Mouse (Mus musculus): Measurements from ENCODE around the gene Twsg1.

Twsg1 gene

GRCm38 (mm10) chr17:65937671-65938070 lies 13.4 kb downstream of the Twsg1 start:
- in situ Hi-C loops (cut with MboI), result no loop called here

DNA sequence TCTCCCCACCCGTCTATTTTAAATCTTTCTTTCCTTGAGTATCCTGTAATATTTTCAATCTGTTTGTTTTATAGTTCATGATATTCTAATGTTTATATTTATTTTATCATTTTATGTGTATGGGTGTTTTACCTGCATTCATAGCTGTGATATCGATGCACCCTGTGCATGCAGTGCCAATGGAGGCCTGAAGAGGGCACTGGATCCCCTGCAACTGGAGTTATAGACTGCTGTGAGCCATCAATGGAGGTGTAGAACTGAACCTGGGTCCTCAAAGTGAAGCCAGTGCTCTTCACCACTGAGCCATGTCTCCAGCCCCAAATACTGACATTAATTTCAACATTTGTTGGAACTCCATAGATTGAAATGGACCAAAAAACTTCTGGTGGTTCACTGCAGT lies 17.3 kb downstream of the Twsg1 start:
- in situ Hi-C loops (cut with MboI), result no loop called here

GRCm38 (mm10) chr17:65931525-65931924 lies 19.5 kb downstream of the Twsg1 start:
- in situ Hi-C loops (cut with MboI), result no loop called here

GRCm38 (mm10) chr17:65930960-65931359 lies 20.1 kb downstream of the Twsg1 start:
- in situ Hi-C loops (cut with MboI), result no loop called here

DNA sequence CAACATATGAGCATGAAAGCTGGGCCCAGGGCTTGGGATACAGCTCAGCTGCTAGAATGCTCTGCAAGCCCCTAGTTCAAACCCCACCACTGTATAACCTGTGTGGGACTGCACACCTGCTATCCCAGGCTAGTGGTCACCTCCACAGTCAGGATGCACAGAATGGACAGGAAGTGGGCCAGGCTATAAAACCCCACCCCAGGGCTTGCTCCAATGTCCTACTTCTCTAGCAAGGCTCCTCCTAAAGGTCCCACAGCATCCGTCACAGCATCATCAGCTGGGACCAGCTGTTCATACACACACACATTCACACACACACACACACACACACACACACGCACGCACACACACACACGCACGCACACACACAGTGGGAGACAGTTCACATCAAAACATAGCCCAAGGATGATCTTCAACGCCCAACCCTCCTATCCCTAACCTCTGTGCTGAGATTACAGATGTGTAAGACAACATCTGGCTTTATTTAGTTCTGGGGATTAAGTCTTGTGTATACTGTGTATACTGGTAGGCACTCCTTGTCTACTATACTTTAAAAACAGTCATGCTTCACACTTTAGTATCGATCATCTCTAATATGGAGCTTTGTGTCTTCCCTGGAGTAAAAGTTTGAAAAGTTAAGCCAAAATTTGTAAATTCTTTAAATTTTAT lies 20.7 kb downstream of the Twsg1 start:
- in situ Hi-C loops (cut with MboI), result no loop called here

DNA sequence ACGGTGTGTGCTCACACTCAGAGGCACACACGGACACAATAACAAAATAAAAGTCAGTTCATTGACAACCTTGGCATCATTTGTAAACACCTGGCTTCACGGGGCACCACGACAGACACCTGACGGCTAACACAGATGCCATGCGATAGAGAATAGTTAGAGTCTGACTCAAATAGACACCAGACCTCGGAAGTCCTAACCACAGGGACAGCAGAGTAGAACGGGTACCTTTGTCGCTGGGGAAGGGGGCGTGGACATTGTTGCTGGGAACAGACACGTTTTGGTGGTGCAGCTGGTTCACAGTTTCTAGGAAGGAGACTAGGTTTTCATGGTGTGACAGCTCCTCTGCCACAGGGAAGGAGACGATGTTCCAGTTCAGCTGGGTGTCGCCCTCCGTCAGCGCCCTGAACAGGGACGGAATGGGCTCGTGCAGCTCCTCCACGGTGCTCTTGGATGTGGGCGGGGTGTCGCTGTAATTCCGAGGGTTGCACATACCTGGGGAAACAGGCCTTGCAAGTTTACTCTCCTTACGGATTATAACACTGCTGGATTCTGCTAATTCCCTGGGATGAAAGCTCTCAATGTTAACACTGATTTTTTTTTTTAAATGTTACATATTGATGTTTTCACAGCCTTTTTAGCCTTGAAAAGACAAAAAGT lies 21.6 kb downstream of the Twsg1 start:
- in situ Hi-C loops (cut with MboI), result no loop called here

DNA sequence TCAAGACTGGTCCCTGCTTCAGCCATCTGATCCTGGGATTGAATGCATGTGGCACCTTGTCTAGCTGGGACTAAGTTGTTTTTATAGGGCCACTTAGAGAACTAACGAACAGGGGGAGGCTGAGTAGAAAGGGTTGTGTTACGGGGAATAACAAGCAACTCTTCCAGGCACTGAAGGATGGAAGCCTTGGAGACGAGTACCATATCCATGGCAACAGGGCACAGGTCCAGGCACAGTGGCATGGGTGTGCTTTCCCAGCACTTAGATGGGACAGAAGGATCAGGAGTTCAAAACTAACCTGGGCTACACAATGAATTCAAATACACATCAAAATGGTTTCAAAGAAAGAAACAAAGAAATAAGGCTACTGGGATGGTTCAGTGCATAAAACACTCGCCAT lies 23.9 kb downstream of the Twsg1 start:
- in situ Hi-C loops (cut with MboI), result no loop called here

GRCm38 (mm10) chr17:65924218-65924617 lies 26.8 kb downstream of the Twsg1 start:
- in situ Hi-C loops (cut with MboI), result no loop called here

DNA sequence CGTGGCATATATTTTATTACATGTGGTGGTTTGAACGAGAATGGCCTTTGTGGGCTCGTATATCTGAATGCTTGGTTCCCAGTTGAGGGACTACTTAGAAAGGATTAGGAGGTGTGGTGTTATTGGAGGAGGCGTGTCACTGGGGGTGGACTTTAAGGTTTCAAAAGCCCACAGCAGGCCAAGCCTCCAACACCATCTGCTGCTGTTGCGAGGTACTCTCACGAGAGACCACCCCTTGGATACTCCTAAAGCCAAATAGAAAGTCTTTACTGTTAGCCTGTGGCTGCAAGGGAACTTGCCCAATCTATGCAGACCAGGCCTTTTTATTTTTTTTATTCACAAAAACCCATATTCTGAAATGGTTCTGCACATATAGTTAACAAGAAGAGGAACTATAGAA lies 29.1 kb downstream of the Twsg1 start:
- in situ Hi-C loops (cut with MboI), result no loop called here

DNA sequence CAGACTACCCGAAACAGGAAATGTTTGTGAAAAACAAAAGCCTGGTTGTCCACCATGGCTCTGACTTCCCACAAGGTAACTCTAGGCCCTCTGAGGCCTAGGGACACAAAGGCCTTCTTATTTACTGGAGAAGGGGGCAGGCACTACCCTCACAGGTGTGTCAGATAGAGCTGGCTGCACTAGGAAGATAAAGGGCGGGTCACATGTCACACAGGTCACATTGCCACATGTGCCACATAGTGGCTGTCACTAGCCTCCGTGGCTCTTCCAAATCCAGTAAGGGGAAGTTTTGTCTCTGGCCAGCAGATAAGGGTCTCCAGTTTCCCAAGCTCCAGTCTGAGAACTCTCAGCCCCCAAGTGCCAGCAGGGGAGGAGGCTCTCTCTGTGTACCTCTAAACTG lies 31.8 kb downstream of the Twsg1 start:
- in situ Hi-C loops (cut with MboI), result no loop called here

GRCm38 (mm10) chr17:65916135-65916668 lies 34.8 kb downstream of the Twsg1 start:
- in situ Hi-C loops (cut with MboI), result no loop called here

DNA sequence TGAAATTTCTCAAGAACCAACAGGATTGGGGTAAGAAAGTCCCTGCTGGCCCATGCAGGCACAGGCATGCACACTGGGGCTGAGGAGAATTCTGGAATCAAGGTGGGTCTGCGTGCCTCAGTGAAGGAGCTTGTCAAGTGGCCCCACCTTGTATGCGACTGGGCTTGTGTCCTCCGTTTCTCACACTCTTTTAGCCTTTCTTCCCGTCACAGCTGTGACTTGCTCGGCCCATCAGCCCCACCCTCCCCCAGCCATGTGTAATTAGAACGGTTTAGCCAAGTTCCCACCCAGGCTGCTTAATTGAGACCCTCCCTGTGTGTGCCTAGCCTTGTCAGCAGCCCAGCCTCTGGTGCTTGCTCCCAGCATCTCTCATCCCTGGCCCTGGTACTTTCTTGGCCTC lies 36.9 kb downstream of the Twsg1 start:
- in situ Hi-C loops (cut with MboI), result no loop called here

GRCm38 (mm10) chr17:65912202-65912601 lies 38.8 kb downstream of the Twsg1 start:
- in situ Hi-C loops (cut with MboI), result no loop called here

DNA sequence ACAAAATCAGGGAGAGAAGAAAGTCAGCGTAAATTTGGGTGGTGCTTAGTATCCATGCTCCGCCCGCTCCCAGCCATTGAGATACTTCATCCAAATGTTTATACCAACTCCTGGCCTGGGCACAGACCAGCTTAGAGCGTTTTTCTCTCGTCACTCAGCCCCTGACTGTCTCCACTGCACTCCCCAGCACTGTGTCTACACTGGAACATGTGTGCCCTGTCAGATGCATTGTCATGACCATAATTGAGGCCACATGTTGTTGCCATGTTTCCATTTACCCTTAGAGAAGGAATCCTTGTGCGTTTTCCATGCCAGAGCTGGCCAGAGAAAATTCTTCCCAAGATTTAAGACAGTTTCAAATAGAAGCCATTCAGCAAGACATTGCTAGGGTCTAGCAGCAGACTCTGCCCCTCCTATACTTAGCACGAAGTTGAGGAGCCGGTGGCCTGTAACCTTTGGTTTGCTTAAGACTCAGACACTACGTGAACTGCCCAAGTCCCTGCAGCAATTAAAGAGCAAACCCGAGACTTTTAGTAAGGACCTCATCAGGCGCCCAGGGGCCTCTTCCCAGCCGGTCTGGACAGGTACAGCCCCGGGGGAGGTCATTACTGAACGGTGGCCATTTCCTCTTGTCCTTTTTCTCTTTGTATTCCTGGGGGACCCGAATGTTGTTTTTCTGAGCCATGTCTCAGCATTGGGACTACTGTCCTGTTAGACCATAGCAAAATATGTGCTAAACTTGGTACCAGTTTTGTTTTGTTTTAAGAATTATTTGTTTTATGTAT lies 39.5 kb downstream of the Twsg1 start:
- in situ Hi-C loops (cut with MboI), result no loop called here

DNA sequence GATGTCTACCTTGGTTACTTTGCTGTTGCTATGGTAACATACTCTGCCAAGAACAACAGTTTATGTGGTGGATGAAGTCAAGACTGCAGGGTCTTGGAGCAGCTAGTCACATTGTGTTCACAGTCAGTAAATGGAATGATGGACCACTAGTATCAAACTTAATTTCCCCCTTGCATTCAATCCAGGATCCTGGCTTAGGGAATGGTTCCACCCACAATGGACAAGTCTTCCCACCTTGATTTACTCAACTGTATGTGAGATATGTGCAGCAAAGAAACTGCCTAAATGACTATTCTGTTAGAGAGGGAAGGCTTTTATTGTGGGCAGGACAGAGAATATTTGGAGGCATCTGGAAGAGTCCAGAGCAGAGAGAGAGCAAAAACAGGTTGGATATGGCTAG lies 42.8 kb downstream of the Twsg1 start:
- in situ Hi-C loops (cut with MboI), result no loop called here

GRCm38 (mm10) chr17:65906895-65907401 lies 44.1 kb downstream of the Twsg1 start:
- in situ Hi-C loops (cut with MboI), result no loop called here

- in situ Hi-C loops (cut with MboI), result no loop called here
Measured at GRCm38 (mm10) chr17:65906313-65906894, 44.6 kb downstream of the Twsg1 start.

- in situ Hi-C loops (cut with MboI), result no loop called here
Measured at GRCm38 (mm10) chr17:65905241-65905640, 45.8 kb downstream of the Twsg1 start.

- in situ Hi-C loops (cut with MboI), result no loop called here
Measured at GRCm38 (mm10) chr17:65903826-65904225, 47.2 kb downstream of the Twsg1 start.

DNA sequence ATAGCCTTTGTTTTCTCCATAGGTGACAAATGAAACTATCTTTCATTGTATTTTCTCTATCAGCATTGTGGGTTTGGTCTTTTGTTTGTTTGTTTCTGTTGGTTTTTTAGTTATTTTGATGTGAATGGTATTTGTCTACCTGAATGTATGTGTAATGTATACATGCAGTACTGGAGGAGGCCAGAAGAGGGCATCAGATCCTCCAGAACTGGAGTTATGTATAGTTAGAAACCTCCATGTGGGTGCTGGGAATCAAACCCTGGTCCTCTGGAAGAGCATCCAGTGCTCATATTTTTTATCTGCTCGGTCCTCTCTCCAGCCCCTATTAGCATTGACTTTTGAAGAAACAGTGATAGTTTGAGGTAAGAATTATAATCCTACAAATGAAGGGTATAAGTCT lies 48.0 kb downstream of the Twsg1 start:
- in situ Hi-C loops (cut with MboI), result no loop called here

- in situ Hi-C loops (cut with MboI), result no loop called here
Measured at GRCm38 (mm10) chr17:65902281-65902680, 48.7 kb downstream of the Twsg1 start.

DNA sequence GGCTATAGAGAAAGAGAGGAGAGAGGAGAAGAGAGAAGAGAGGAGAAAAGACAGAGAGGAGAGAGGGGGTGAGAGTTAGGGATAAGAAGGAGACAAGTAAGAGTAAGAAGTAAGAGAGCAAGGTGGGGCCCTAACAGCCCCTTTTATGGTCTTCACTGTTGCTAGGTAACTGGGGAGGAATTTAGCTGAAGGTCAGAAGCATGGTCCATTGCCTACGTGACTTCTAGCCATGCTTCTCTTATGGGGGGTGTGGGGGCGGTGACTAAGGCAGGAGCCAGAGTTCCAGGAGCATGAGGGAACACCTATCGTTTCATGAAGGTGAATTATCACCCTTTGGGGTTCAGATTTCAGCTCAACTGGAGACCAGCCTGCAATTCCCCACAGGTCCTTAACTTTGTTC lies 55.0 kb downstream of the Twsg1 start:
- in situ Hi-C loops (cut with MboI), result no loop called here
